Mouse (Mus musculus): ENCODE data around the gene Dnase2b. TPM values are rescaled to one million over a fixed set of nuclear protein-coding genes. Genes with fewer than 3 reads are reported as not detected.

Dnase2b gene
- 0.10 TPM in 1 of 2 replicates, not detected in the other for polyA plus RNA-seq (2014; fragmentation: Nextera tagmentation; extraction: Ambion mirVana)

DNA sequence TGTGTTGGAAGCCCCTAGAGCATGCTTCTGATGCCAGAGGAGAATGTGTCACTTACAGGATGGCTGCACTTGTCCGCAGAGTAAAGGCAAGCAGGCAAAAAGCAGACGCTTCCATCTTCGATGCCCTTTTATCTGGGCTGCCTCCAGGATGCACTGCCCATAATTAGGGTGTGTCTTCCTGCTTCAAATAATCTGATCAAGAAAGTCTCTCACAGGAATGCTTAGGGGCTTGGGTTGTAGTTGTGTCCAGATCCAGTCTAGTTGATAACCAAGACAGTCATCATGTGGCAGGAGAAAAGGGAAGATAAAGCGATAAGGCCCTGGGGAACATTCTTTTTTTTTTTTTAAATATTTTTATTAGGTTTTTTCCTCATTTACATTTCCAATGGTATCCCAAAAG lies at the start of gene Dnase2b:
TSS of gene Dnase2b (minus strand) at position 101 of the 400 bp plus-strand sequence.
- ATAC-seq (ENCODE audit: low read depth) (no peak), DNase-seq (ENCODE audit: low spot score) (no peak)
- WGBS = 92% methylated on average over 4 of the region's 4 CpGs
- Histone ChIP-seq H3K4me3 (ENCODE audit: low read depth, low read length) (no peak within 1 kb of the TSS), H3K27me3 (replicated peaks; ENCODE audit: control insufficient read depth, insufficient read depth, low read length) (no peaks in the 10 kb centered on the region), H3K4me1 (ENCODE audit: control insufficient read depth, insufficient read depth, low read length) (no peaks in the 10 kb centered on the region; the same call in 1 of the 2 replicates), H3K9ac (ENCODE audit: low read depth, low read length) (no peak within 1 kb of the TSS), H3K9me3 (ENCODE audit: control insufficient read depth, low read length) (no peaks in the 10 kb centered on the region), H3K4me2 (ENCODE audit: low read depth, low read length) (no peak within 1 kb of the TSS), H3K27ac (replicated peaks; ENCODE audit: low read depth, low read length) (no peak within 1 kb of the TSS), H3K36me3 (ENCODE audit: control insufficient read depth, insufficient read depth, low read length) (no peaks in the 10 kb centered on the region)

DNA sequence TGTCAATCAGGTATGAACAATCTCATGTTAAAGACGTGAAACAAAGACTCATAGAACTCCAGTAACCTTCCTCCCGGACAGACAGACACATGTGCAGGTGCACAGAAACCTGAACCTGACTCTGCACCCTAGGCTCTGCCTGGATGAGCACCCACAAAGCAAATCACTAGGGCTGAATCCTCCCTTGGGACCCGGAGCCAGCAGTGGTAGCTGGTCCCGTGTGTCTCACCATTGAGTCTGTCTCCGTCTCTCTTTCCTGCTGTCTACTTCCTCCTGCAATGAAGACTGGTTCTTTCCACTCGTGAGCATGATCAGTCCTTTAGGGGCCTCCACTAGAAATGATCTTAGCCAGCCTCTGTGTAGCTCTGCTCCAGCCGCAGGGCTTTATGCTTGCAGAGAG lies 46.5 kb upstream of the Dnase2b start:
- Histone ChIP-seq H3K9ac (ENCODE audit: low read depth, low read length) (no peak overlapping the region), H3K9me3 (ENCODE audit: control insufficient read depth, low read length) (no peaks in the 10 kb centered on the region), H3K4me3 (ENCODE audit: low read depth, low read length) (no peak overlapping the region), H3K4me2 (ENCODE audit: low read depth, low read length) (no peak overlapping the region), H3K27me3 (replicated peaks; ENCODE audit: control insufficient read depth, insufficient read depth, low read length) (no peaks in the 10 kb centered on the region), H3K27ac (replicated peaks; ENCODE audit: low read depth, low read length) (no peak overlapping the region), H3K4me1 (ENCODE audit: control insufficient read depth, insufficient read depth, low read length) (no peaks in the 10 kb centered on the region), H3K36me3 (ENCODE audit: control insufficient read depth, insufficient read depth, low read length) (no peaks in the 10 kb centered on the region)
- ATAC-seq (ENCODE audit: low read depth) (peak; percentile 30; the same call in 1 of the 2 replicates), DNase-seq (ENCODE audit: low spot score) (no peak)
- 63% methylated on average over 7 of the region's 7 CpGs for WGBS

GRCm38 (mm10) chr3:146661001-146661400 lies 45.6 kb upstream of the Dnase2b start:
- WGBS = 77% methylated on average over 6 of the region's 6 CpGs
- no peaks in the 10 kb centered on the region for H3K9me3 ChIP-seq (ENCODE audit: control insufficient read depth, low read length)
- no peak for ATAC-seq (ENCODE audit: low read depth)

DNA sequence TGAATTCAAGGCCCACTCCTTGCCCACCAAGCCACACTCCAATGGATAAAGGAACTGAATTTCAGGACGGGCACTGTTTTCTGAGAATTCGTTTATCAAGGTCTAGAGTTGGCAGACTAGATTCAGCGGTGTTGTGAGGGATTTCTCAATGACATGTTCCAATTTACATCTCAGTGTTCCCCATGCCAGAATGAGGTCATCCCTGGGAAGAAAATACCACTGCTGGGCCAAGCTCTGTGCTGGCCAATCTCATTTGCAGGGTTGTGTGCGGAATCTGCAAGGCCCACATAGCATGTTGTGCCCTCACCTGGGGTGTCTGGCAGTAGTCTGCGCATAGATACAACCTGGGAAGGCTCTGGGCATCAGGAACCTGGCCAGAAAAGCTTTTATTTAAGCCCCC lies 43.9 kb upstream of the Dnase2b start:
- 96% methylated on average over 5 of the region's 5 CpGs for WGBS
- H3K4me2 ChIP-seq (ENCODE audit: low read depth, low read length) = no peak overlapping the region
- no peaks in the 10 kb centered on the region for H3K9me3 ChIP-seq (ENCODE audit: control insufficient read depth, low read length)
- DNase-seq (ENCODE audit: low spot score) = no peak
- H3K27ac ChIP-seq (replicated peaks; ENCODE audit: low read depth, low read length) = no peak overlapping the region
- H3K9ac ChIP-seq (ENCODE audit: low read depth, low read length) = no peak overlapping the region
- no peaks in the 10 kb centered on the region for H3K27me3 ChIP-seq (replicated peaks; ENCODE audit: control insufficient read depth, insufficient read depth, low read length)
- H3K36me3 ChIP-seq (ENCODE audit: control insufficient read depth, insufficient read depth, low read length) = no peaks in the 10 kb centered on the region
- ATAC-seq (ENCODE audit: low read depth) = no peak
- H3K4me3 ChIP-seq (ENCODE audit: low read depth, low read length) = no peak overlapping the region
- no peaks in the 10 kb centered on the region for H3K4me1 ChIP-seq (ENCODE audit: control insufficient read depth, insufficient read depth, low read length)

More at GRCm38 (mm10) chr3:146661001-146661400, 45.6 kb upstream of the Dnase2b start:
- H3K27me3 ChIP-seq (replicated peaks; ENCODE audit: control insufficient read depth, insufficient read depth, low read length) = no peaks in the 10 kb centered on the region
- DNase-seq (ENCODE audit: low spot score) = no peak
- H3K9ac ChIP-seq (ENCODE audit: low read depth, low read length) = no peak overlapping the region
- no peak overlapping the region for H3K4me3 ChIP-seq (ENCODE audit: low read depth, low read length)
- H3K36me3 ChIP-seq (ENCODE audit: control insufficient read depth, insufficient read depth, low read length) = no peaks in the 10 kb centered on the region
- H3K27ac ChIP-seq (replicated peaks; ENCODE audit: low read depth, low read length) = no peak overlapping the region
- no peaks in the 10 kb centered on the region for H3K4me1 ChIP-seq (ENCODE audit: control insufficient read depth, insufficient read depth, low read length)
- H3K4me2 ChIP-seq (ENCODE audit: low read depth, low read length) = no peak overlapping the region

- no peak overlapping the region for H3K4me2 ChIP-seq (ENCODE audit: low read depth, low read length)
- WGBS = 89% methylated on average over 1 of the region's 1 CpGs
Measured at GRCm38 (mm10) chr3:146658061-146658639, 42.8 kb upstream of the Dnase2b start.

GRCm38 (mm10) chr3:146657433-146657832 lies 42.0 kb upstream of the Dnase2b start:
- 87% methylated on average over 5 of the region's 5 CpGs for whole genome bisulfite sequencing
- H3K4me3 ChIP-seq (ENCODE audit: low read depth, low read length) = no peak overlapping the region

More at GRCm38 (mm10) chr3:146658061-146658639, 42.8 kb upstream of the Dnase2b start:
- no peaks in the 10 kb centered on the region for H3K36me3 ChIP-seq (ENCODE audit: control insufficient read depth, insufficient read depth, low read length)
- DNase-seq (ENCODE audit: low spot score) = no peak
- ATAC-seq (ENCODE audit: low read depth) = no peak
- H3K9ac ChIP-seq (ENCODE audit: low read depth, low read length) = no peak overlapping the region
- no peaks in the 10 kb centered on the region for H3K9me3 ChIP-seq (ENCODE audit: control insufficient read depth, low read length)
- H3K27ac ChIP-seq (replicated peaks; ENCODE audit: low read depth, low read length) = no peak overlapping the region
- no peaks in the 10 kb centered on the region for H3K27me3 ChIP-seq (replicated peaks; ENCODE audit: control insufficient read depth, insufficient read depth, low read length)
- H3K4me1 ChIP-seq (ENCODE audit: control insufficient read depth, insufficient read depth, low read length) = no peaks in the 10 kb centered on the region
- no peak overlapping the region for H3K4me3 ChIP-seq (ENCODE audit: low read depth, low read length)

GRCm38 (mm10) chr3:146655111-146655577 lies 39.7 kb upstream of the Dnase2b start:
- ATAC-seq (ENCODE audit: low read depth) (no peak), DNase-seq (ENCODE audit: low spot score) (no peak)
- H3K9ac ChIP-seq (ENCODE audit: low read depth, low read length) = no peak overlapping the region
- no peaks in the 10 kb centered on the region for H3K9me3 ChIP-seq (ENCODE audit: control insufficient read depth, low read length)
- 58% methylated on average over 2 of the region's 2 CpGs for WGBS
- no peaks in the 10 kb centered on the region for H3K36me3 ChIP-seq (ENCODE audit: control insufficient read depth, insufficient read depth, low read length)
- no peak overlapping the region for H3K27ac ChIP-seq (replicated peaks; ENCODE audit: low read depth, low read length)
- H3K27me3 ChIP-seq (replicated peaks; ENCODE audit: control insufficient read depth, insufficient read depth, low read length) = no peaks in the 10 kb centered on the region
- H3K4me1 ChIP-seq (ENCODE audit: control insufficient read depth, insufficient read depth, low read length) = no peaks in the 10 kb centered on the region
- H3K4me3 ChIP-seq (ENCODE audit: low read depth, low read length) = no peak overlapping the region
- H3K4me2 ChIP-seq (ENCODE audit: low read depth, low read length) = no peak overlapping the region

More at GRCm38 (mm10) chr3:146657433-146657832, 42.0 kb upstream of the Dnase2b start:
- Histone ChIP-seq H3K36me3 (ENCODE audit: control insufficient read depth, insufficient read depth, low read length) (no peaks in the 10 kb centered on the region), H3K27ac (replicated peaks; ENCODE audit: low read depth, low read length) (no peak overlapping the region), H3K9ac (ENCODE audit: low read depth, low read length) (no peak overlapping the region), H3K9me3 (ENCODE audit: control insufficient read depth, low read length) (no peaks in the 10 kb centered on the region), H3K27me3 (replicated peaks; ENCODE audit: control insufficient read depth, insufficient read depth, low read length) (no peaks in the 10 kb centered on the region), H3K4me1 (ENCODE audit: control insufficient read depth, insufficient read depth, low read length) (no peaks in the 10 kb centered on the region), H3K4me2 (ENCODE audit: low read depth, low read length) (no peak overlapping the region)
- ATAC-seq (ENCODE audit: low read depth) = no peak
- DNase-seq (ENCODE audit: low spot score) = no peak

DNA sequence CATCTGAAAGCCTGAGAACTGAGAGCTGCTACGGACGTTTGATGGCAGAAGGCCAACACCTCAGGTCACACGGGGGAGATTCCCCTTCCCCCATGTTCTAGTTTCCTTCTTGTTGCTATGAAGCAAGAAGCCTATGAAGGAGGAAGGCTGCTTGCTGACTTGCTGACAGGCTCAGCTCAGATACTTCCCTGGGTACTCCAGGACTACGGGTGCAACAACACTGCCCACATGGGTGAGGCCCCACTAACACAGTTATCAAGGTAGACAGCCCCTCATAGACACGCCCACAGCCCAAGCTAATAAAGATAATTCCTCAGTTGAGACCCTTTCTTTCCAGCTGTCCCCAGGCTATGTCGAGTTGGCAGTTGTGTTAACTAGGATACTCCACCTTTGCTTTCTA lies 38.3 kb upstream of the Dnase2b start:
- Histone ChIP-seq H3K4me2 (ENCODE audit: low read depth, low read length) (no peak overlapping the region), H3K27me3 (replicated peaks; ENCODE audit: control insufficient read depth, insufficient read depth, low read length) (no peaks in the 10 kb centered on the region), H3K36me3 (ENCODE audit: control insufficient read depth, insufficient read depth, low read length) (no peaks in the 10 kb centered on the region), H3K27ac (replicated peaks; ENCODE audit: low read depth, low read length) (no peak overlapping the region), H3K4me1 (ENCODE audit: control insufficient read depth, insufficient read depth, low read length) (0 out of 2 replicates have a peak, but pooled peaks cover 3% of the 10 kb centered on the region), H3K4me3 (ENCODE audit: low read depth, low read length) (no peak overlapping the region), H3K9ac (ENCODE audit: low read depth, low read length) (no peak overlapping the region), H3K9me3 (ENCODE audit: control insufficient read depth, low read length) (no peaks in the 10 kb centered on the region)
- WGBS = 58% methylated on average over 6 of the region's 6 CpGs
- DNase-seq (ENCODE audit: low spot score) (no peak), ATAC-seq (ENCODE audit: low read depth) (no peak)

DNA sequence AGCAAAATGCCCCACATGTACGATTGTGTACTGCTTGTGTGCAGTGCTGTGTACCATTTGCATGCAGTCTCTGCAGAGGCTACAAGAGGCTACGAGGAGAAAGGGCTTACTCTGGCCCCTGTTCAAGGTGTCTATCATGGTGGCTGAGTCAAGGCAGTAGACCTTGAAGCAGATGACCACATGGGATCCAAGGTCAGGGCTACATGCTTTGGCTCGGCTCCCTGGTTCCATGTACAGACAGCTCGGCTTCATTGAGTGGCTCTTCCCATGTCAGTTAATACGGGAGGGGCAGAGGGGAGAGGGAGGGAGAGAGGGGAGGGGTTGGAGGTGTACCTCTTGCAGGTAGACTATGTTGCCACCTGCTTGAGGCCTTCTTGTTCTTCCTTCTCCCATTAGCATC lies 37.0 kb upstream of the Dnase2b start:
- Histone ChIP-seq H3K9ac (ENCODE audit: low read depth, low read length) (no peak overlapping the region), H3K27ac (replicated peaks; ENCODE audit: low read depth, low read length) (no peak overlapping the region), H3K9me3 (ENCODE audit: control insufficient read depth, low read length) (no peaks in the 10 kb centered on the region), H3K4me1 (ENCODE audit: control insufficient read depth, insufficient read depth, low read length) (0 out of 2 replicates have a peak, but pooled peaks cover 3% of the 10 kb centered on the region), H3K4me2 (ENCODE audit: low read depth, low read length) (no peak overlapping the region), H3K4me3 (ENCODE audit: low read depth, low read length) (no peak overlapping the region), H3K27me3 (replicated peaks; ENCODE audit: control insufficient read depth, insufficient read depth, low read length) (no peaks in the 10 kb centered on the region), H3K36me3 (ENCODE audit: control insufficient read depth, insufficient read depth, low read length) (no peaks in the 10 kb centered on the region)
- WGBS = 85% methylated on average over 5 of the region's 5 CpGs
- no peak for ATAC-seq (ENCODE audit: low read depth)
- DNase-seq (ENCODE audit: low spot score) = no peak

Data from embryonic facial prominence, embryonic 14.5 days (tissue).